Mouse (Mus musculus) liver, embryonic 14.5 days (tissue): ENCODE measurements around the gene Nicn1. TPM values are rescaled to one million over a fixed set of nuclear protein-coding genes. Genes with fewer than 3 reads are reported as not detected.

Experiments
- ATAC-seq: fragments of 200-750 bp; cut with Nextera tagmentation; 2 replicates; pipeline ENCODE4 v1.8.0; 2017; ENCODE audit warnings: moderate number of reproducible peaks, mild to moderate bottlenecking, moderate library complexity; ENCODE audit not compliant: insufficient read depth
- DNase-seq, 3 experiments: peaks; one replicate each; pipeline ENCODE4 v3.0.0-alpha.2; 2012 to 2013; ENCODE audit warnings: low read depth in 3 of 3, low spot score in 3 of 3
- H3K27ac ChIP-seq: fragments of 300-500 bp; sonication (generic); 2 replicates; pipeline ENCODE4 v1.5.1; 2014; ENCODE audit warnings: moderate library complexity, mild to moderate bottlenecking, control low read depth, inconsistent platforms
- H3K27me3 ChIP-seq: fragments of 300-500 bp; sonication (generic); 2 replicates; pipeline ENCODE4 v1.6.1; 2014; ENCODE audit warnings: mild to moderate bottlenecking, low read length, moderate library complexity; ENCODE audit not compliant: control insufficient read depth, insufficient read depth
- H3K36me3 ChIP-seq: fragments of 300-500 bp; sonication (generic); replicated peaks from 2 replicates; pipeline ENCODE4 v1.6.1; 2014; ENCODE audit warnings: low read depth; ENCODE audit not compliant: control insufficient read depth, insufficient read depth
- H3K4me1 ChIP-seq, 2 experiments: fragments of 200-500 bp in 1 of 2; fragments of 300-500 bp in 1 of 2; sonication (generic) in 1 of 2; replicated peaks; 2 replicates each; pipeline ENCODE4 v1.6.1; 2012 to 2014; ENCODE audit warnings: antibody characterized with exemption in 1 of 2, inconsistent platforms in 1 of 2, low read length in 1 of 2; ENCODE audit not compliant: control insufficient read depth in 2 of 2, insufficient read depth in 2 of 2
- H3K4me2 ChIP-seq: fragments of 300-500 bp; sonication (generic); 2 replicates; pipeline ENCODE4 v1.6.1; 2014; ENCODE audit warnings: low read depth, mild to moderate bottlenecking, control low read depth, moderate library complexity
- H3K4me3 ChIP-seq, 2 experiments: fragments of 200-500 bp in 1 of 2; fragments of 300-500 bp in 1 of 2; sonication (generic) in 1 of 2; 2 replicates each; pipeline ENCODE4 v1.5.1; 2012 to 2014; ENCODE audit warnings: low read depth in 2 of 2, low read length in 2 of 2, mild to moderate bottlenecking in 2 of 2, control low read depth in 1 of 2, inconsistent platforms in 1 of 2, moderate library complexity in 1 of 2; ENCODE audit not compliant: insufficient read depth in 1 of 2
- H3K9ac ChIP-seq: fragments of 300-500 bp; sonication (generic); replicated peaks from 2 replicates; pipeline ENCODE4 v1.6.1; 2014; ENCODE audit warnings: mild to moderate bottlenecking, control low read depth, moderate library complexity
- H3K9me3 ChIP-seq: fragments of 300-500 bp; sonication (generic); 2 replicates; pipeline ENCODE4 v1.6.1; 2016; ENCODE audit warnings: low read length, mixed read lengths; ENCODE audit not compliant: control insufficient read depth
- CTCF ChIP-seq: IDR thresholded peaks from 2 replicates; pipeline ENCODE4 v1.5.1; 2016; ENCODE audit warnings: antibody characterized with exemption, low read depth, control low read depth
- EP300 ChIP-seq: IDR thresholded peaks from 2 replicates; pipeline ENCODE4 v1.6.1; 2016; ENCODE audit warnings: antibody characterized with exemption, low read depth
- WGBS: fragments of 180-500 bp; shearing (Covaris S2); extraction: QIAGEN DNeasy Blood & Tissue Kit; methylation state at CpG from one replicate; pipeline ENCODE4 v1.1.7; 2014; ENCODE audit not compliant: insufficient replicate concordance; 5-methylcytosine and 5-hydroxymethylcytosine counted together
- polyA plus RNA-seq, 2 experiments: library from polyadenylated mRNA; depleted of rRNA in 1 of 2; stranded (reverse) in 1 of 2; unstranded in 1 of 2; fragments of >200 nt; fragmentation: Nextera tagmentation in 1 of 2; extraction: Ambion mirVana in 1 of 2; gene quantifications; 2 replicates each; pipeline versions ENCODE4 v1.2.1 to v1.2.3; 2012 to 2014

The Nicn1 gene
- polyA plus RNA-seq, 2 experiments = 2.8 to 4.3 TPM

GRCm38 (mm10) chr9:108338551-108338885 lies 48.3 kb downstream of the Nicn1 start:
- H3K9ac ChIP-seq = peak overlapping the region; percentile 100
- TF ChIP-seq CTCF (no peak), EP300 (no peak)
- peak overlapping the region; percentile 95 for H3K4me2 ChIP-seq
- peak overlapping the region; percentile 42 to 84 for H3K4me3 ChIP-seq
- 21% methylated on average over 6 of the region's 6 CpGs for WGBS
- ATAC-seq (no peak), DNase-seq (no peak)
- peaks cover 36 to 43% of the 10 kb centered on the region in 2 experiments for H3K4me1 ChIP-seq
- H3K9me3 ChIP-seq = no peaks in the 10 kb centered on the region
- peaks cover 65% of the 10 kb centered on the region for H3K36me3 ChIP-seq
- no peaks in the 10 kb centered on the region for H3K27me3 ChIP-seq
- peak overlapping the region; percentile 99 for H3K27ac ChIP-seq

GRCm38 (mm10) chr9:108338886-108339781 lies 48.9 kb downstream of the Nicn1 start, which contains the start of gene Gpx1:
Gene Gpx1, plus strand, starts transcription at chr9:108338903.
- H3K9ac ChIP-seq = peak within 1 kb of the TSS; percentile 100
- H3K4me3 ChIP-seq = peak within 1 kb of the TSS; percentile 76 to 84
- H3K36me3 ChIP-seq = peaks cover 59% of the 10 kb centered on the region
- peak; percentile 99 for DNase-seq
- no peaks in the 10 kb centered on the region for H3K27me3 ChIP-seq
- TF ChIP-seq EP300 (peak; percentile 80), CTCF (no peak)
- H3K4me1 ChIP-seq = peaks cover 42 to 49% of the 10 kb centered on the region in 2 experiments
- peak within 1 kb of the TSS; percentile 99 for H3K27ac ChIP-seq
- no peaks in the 10 kb centered on the region for H3K9me3 ChIP-seq
- peak within 1 kb of the TSS; percentile 95 for H3K4me2 ChIP-seq
- WGBS = under 1% methylated on average over 49 of the region's 49 CpGs
- peak; percentile 91 for ATAC-seq

- WGBS = 2% methylated on average over 20 of the region's 20 CpGs
- peaks cover 47 to 56% of the 10 kb centered on the region in 2 experiments for H3K4me1 ChIP-seq
- peak overlapping the region; percentile 95 for H3K4me2 ChIP-seq
- no peaks in the 10 kb centered on the region for H3K27me3 ChIP-seq
- DNase-seq (peak in 1 of 3 experiments; percentile 38), ATAC-seq (no peak)
- peak overlapping the region; percentile 100 for H3K9ac ChIP-seq
- H3K27ac ChIP-seq = peak overlapping the region; percentile 99
- no peaks in the 10 kb centered on the region for H3K9me3 ChIP-seq
- H3K4me3 ChIP-seq = peak overlapping the region; percentile 76 to 84
- TF ChIP-seq EP300 = no peak
- TF ChIP-seq CTCF = no peak
- H3K36me3 ChIP-seq = peaks cover 51% of the 10 kb centered on the region
These were observed 49.6 kb downstream of the Nicn1 start for GRCm38 (mm10) chr9:108339886-108340257.

- Histone ChIP-seq H3K27ac (peak overlapping the region; percentile 99), H3K9me3 (no peaks in the 10 kb centered on the region), H3K9ac (peak overlapping the region; percentile 100), H3K27me3 (no peaks in the 10 kb centered on the region), H3K4me3 (peak overlapping the region; percentile 76 to 84), H3K4me2 (peak overlapping the region; percentile 95), H3K36me3 (peaks cover 45% of the 10 kb centered on the region), H3K4me1 (peaks cover 50 to 60% of the 10 kb centered on the region in 2 experiments)
- TF ChIP-seq CTCF (no peak), EP300 (peak; percentile 100)
- WGBS = 4% methylated on average over 10 of the region's 10 CpGs
- peak; percentile 91 to 93 (median 91) for DNase-seq
- ATAC-seq = peak; percentile 71
These were observed 50.3 kb downstream of the Nicn1 start for GRCm38 (mm10) chr9:108340258-108341138.
